Mouse (Mus musculus) neural tube, embryonic 10.5 days (tissue): ENCODE data around the gene Lyrm4.
A peak's percentile ranks its signal among the peaks of the same experiment; 100 is the strongest.

Experiments
- DNase-seq: peaks from one replicate; pipeline ENCODE4 v3.0.0-alpha.2; 2017; ENCODE audit warnings: low spot score; ENCODE audit errors: extremely low spot score

Lyrm4 gene

GRCm38 (mm10) chr13:36117143-36118014, at the start of gene Lyrm4, which contains the start of gene Fars2:
Lyrm4 (minus strand) TSS chr13:36117526.
Fars2 (plus strand) TSS chr13:36117412.
- DNase-seq = peak; percentile 99

- DNase-seq = no peak
Observed at GRCm38 (mm10) chr13:36163898-36164297, 46.6 kb upstream of the Lyrm4 start.

- no peak for DNase-seq
Observed at GRCm38 (mm10) chr13:36163411-36163810, 46.1 kb upstream of the Lyrm4 start.

- DNase-seq = no peak
Observed at GRCm38 (mm10) chr13:36156340-36156931, 39.1 kb upstream of the Lyrm4 start.

GRCm38 (mm10) chr13:36152728-36153498, 35.6 kb upstream of the Lyrm4 start:
- no peak for DNase-seq

- no peak for DNase-seq
Observed at GRCm38 (mm10) chr13:36150272-36150671, 32.9 kb upstream of the Lyrm4 start.

- no peak for DNase-seq
Observed at GRCm38 (mm10) chr13:36149175-36149939, 32.0 kb upstream of the Lyrm4 start.

GRCm38 (mm10) chr13:36145601-36146000, 28.3 kb upstream of the Lyrm4 start:
- DNase-seq = no peak

- no peak for DNase-seq
Observed at GRCm38 (mm10) chr13:36140247-36141016, 23.1 kb upstream of the Lyrm4 start.

GRCm38 (mm10) chr13:36139703-36140102, 22.4 kb upstream of the Lyrm4 start:
- DNase-seq = no peak

GRCm38 (mm10) chr13:36131992-36132649, 14.8 kb upstream of the Lyrm4 start:
- no peak for DNase-seq

GRCm38 (mm10) chr13:36131401-36131800, 14.1 kb upstream of the Lyrm4 start:
- DNase-seq = no peak

GRCm38 (mm10) chr13:36129360-36130054, 12.2 kb upstream of the Lyrm4 start:
- no peak for DNase-seq

GRCm38 (mm10) chr13:36120606-36121005, 3.3 kb upstream of the Lyrm4 start:
- DNase-seq = no peak

- DNase-seq = no peak
Observed at GRCm38 (mm10) chr13:36119684-36120083, 2.4 kb upstream of the Lyrm4 start.

GRCm38 (mm10) chr13:36116520-36117142, 695 bp downstream of the Lyrm4 start:
- DNase-seq = peak; percentile 46

- no peak for DNase-seq
Observed at GRCm38 (mm10) chr13:36113181-36113580, 4.1 kb downstream of the Lyrm4 start.

GRCm38 (mm10) chr13:36111331-36111730, 6.0 kb downstream of the Lyrm4 start:
- DNase-seq = no peak

- no peak for DNase-seq
Observed at GRCm38 (mm10) chr13:36108528-36108927, 8.8 kb downstream of the Lyrm4 start.
